8 mouse cellular contexts compared by ENCODE assay signal in genomic region chr5:146676470-146677150, GRCm38 (mm10).
A peak's percentile ranks its signal among the peaks of the same experiment; 100 is the strongest.
DNase-seq lines count a peak whose midpoint lies in the region; ATAC-seq lines count a peak whose summit lies in the region.

No protein-coding gene starts in this region.

- H3K9me3 ChIP-seq in forebrain, embryonic 13.5 days (replicated peaks), result no peaks in the 10 kb centered on the region; the same call in 1 of the 2 replicates

- peak; percentile 20 to 51 for DNase-seq in left cerebral cortex, postnatal 10 days (ENCODE audit: extremely low spot score in 1 of 2, low spot score in 2 of 2)
- no peak for DNase-seq in left cerebral cortex, adult 9 months (ENCODE audit: low spot score in 2 of 2)
- DNase-seq in heart, adult 9 months (ENCODE audit: low spot score in 2 of 2), result peak; percentile 82 to 84
- peak; percentile 73 to 84 for DNase-seq in kidney, postnatal 4 days
- DNase-seq in skeletal muscle tissue, adult 2 months (ENCODE audit: low read depth, low spot score), result peak; percentile 68
- no peak for DNase-seq in thymus, postnatal 0 days (ENCODE audit: low spot score)
- DNase-seq in embryo, embryonic 10 days (ENCODE audit: low spot score), result no peak

- H3K4me1 ChIP-seq in forebrain, embryonic 13.5 days, result peaks cover 7% of the 10 kb centered on the region

- peaks cover 68% of the 10 kb centered on the region for H3K27me3 ChIP-seq in forebrain, embryonic 13.5 days

- H3K9ac ChIP-seq in forebrain, embryonic 13.5 days, result no peak overlapping the region

- H3K27ac ChIP-seq in forebrain, embryonic 13.5 days, result no peak overlapping the region

- WGBS in forebrain, embryonic 13.5 days, result 93% methylated on average over 12 of the region's 12 CpGs

- no peak for ATAC-seq in forebrain, embryonic 13.5 days

- intact Hi-C loops in left cerebral cortex, postnatal 10 days (cut with DNase I), result no loop called here

- no peak overlapping the region for H3K4me3 ChIP-seq in forebrain, embryonic 13.5 days

- no peaks in the 10 kb centered on the region for H3K36me3 ChIP-seq in forebrain, embryonic 13.5 days (ENCODE audit: poor library complexity, severe bottlenecking)

- H3K4me2 ChIP-seq in forebrain, embryonic 13.5 days, result no peak overlapping the region

Comparison
In these comparisons a context has a peak if more than half of its experiments do, and no peak if none do; other contexts are left out.
1. DNase-seq: peak in left cerebral cortex, postnatal 10 days (2 of 2), heart, adult 9 months (2 of 2), kidney, postnatal 4 days (2 of 2) and skeletal muscle tissue, adult 2 months (single experiment); none in left cerebral cortex, adult 9 months (0 of 2), thymus, postnatal 0 days (single experiment) and embryo, embryonic 10 days (single experiment).